Mouse (Mus musculus): Measurements from ENCODE around the gene Gata5.

Gata5 gene

GRCm38 (mm10) chr2:180307680-180308079 is 26.8 kb downstream of the Gata5 start:
- DNase-seq (ENCODE audit: low read depth, low spot score): no peak

- no peak for DNase-seq (ENCODE audit: low read depth, low spot score)
Observed at GRCm38 (mm10) chr2:180306423-180307168, 27.9 kb downstream of the Gata5 start.

GRCm38 (mm10) chr2:180306009-180306408 is 28.5 kb downstream of the Gata5 start:
- DNase-seq (ENCODE audit: low read depth, low spot score): no peak

DNA sequence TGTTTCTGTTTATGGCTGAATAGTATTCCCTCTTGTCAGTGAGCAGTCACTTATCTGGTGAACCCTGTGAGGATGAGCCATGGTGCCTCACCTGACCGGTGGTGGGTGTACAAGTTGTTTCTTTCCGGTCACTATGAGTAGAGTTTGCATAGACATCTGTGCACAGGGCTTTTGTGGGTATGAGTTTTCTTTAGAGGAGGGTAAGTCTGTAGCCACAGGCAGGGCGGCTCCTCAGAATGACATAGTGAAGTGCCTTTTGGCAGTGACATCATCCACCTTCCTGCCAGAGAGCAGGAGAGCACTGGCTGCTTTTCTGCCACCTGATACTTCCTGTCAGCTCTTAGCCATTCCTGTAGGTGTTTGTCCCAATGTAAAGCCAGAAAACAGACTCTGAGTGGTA is 29.0 kb downstream of the Gata5 start:
- DNase-seq (ENCODE audit: low read depth, low spot score): no peak

DNA sequence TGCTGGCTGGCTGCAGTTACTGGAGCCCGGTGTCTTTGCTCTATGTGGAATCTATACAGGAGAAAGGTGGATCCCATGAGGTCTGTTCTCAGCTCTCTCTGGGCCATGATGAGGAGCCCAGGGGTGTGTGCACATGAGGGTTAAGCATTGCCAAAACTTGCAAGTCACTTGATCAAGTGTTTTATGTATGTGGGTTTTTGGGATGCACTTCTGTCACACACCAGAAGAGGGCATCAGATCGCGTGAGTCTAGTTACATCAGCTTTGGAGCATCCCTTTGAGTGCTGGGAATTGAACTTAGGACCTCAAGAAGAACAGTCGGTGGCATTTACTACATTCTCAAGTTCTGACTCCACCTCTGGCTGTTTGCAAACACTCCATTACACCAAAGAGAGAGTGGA is 29.9 kb downstream of the Gata5 start:
- DNase-seq (ENCODE audit: low read depth, low spot score): no peak

DNA sequence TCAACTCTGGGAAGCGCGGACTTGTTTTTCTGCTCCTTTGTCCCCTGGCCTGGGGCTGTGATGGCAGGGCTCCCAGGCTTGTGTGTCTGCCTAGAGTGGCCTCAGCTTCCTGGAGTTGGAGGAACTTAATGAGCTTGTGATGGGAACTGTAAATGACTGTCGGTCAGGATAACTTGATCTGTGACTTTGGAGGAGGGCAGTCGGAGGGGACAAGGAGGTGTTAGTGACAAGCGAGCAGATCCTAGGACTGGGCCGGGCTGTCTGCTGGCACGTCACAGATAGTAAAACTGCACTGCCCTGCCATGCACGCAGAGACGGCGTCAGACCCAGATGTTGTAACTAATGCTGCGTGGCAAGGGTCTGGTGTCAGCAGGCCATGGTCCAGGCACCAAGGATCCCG is 31.0 kb downstream of the Gata5 start:
- no peak for DNase-seq (ENCODE audit: low read depth, low spot score)

DNA sequence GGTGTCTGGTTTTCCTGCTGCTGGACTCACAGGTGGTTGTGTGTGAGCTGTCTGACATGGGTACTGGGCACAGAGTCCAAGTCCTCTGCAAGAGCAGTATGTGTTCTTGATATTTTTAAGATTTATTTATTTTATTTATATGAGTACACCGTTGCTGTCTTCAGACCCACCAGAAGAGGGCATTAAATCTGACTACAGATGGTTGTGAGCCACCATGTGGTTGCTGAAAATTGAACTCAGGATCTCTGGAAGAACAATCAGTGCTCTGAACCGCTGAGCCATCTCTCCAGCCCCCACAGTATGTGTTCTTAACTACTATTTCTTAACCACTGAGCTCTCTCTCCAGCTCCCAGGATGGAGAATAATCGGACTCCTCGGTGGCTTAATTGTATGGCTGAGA is 32.3 kb downstream of the Gata5 start:
- DNase-seq (ENCODE audit: low read depth, low spot score): no peak

DNA sequence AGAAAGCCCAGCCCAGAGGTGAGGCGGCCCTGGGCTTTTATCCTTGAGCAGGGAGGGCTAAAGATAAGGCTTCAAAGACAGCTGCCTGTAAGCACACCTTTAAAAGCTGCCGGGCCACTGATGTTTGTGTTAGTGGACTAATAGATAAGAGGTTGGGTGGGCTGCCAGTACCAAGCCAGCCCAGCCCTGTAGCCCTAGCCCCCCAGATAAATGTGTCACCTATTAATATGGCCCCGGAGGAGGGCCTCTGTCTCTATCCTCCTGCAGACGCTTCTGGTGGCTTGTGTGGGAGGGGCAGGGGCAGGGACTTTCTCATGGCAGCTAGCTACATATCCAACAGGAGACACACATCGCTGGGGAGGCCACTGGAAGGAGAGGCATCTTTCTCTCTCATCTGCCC is 33.7 kb downstream of the Gata5 start:
- DNase-seq (ENCODE audit: low read depth, low spot score): no peak

DNA sequence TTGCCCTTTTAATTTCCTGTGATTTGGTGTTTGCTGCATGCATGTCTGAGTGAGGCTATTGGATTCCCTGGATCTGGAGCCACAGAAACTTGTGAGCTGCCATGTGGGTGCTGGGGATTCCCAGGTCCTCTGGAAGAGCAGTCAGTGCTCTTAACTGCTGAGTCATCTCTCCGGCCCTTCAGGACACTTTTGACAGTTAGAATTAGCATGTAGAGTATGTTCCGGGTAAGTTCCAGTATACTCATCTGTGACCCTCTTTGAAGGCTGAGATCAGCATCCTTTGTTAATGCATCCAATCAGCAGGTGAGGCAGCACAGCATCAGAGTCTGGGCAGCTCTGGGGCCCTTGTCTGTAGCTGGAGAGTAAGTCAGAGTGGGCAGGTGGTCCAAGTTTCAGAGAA is 34.2 kb downstream of the Gata5 start:
- DNase-seq (ENCODE audit: low read depth, low spot score): no peak

DNA sequence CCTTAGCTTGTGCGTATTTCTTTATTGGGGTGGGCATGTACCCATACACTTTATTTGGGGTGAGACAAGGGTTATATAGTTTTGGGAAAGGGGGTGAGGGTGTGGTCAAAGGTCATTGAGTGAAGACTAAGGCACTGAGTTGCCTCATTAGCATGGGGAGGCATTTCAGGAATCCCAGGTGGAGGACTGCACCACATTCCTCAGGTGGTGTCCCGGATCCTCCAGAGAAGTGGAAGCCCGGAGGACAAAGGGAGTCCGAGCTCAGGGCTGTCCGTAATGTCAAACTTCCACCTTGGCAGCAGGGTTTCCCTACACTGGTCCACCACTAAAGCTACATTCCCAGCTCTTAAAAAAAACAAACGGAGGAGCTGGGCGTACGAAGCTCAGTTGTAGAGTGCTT is 41.6 kb downstream of the Gata5 start:
- DNase-seq (ENCODE audit: low read depth, low spot score): no peak

DNA sequence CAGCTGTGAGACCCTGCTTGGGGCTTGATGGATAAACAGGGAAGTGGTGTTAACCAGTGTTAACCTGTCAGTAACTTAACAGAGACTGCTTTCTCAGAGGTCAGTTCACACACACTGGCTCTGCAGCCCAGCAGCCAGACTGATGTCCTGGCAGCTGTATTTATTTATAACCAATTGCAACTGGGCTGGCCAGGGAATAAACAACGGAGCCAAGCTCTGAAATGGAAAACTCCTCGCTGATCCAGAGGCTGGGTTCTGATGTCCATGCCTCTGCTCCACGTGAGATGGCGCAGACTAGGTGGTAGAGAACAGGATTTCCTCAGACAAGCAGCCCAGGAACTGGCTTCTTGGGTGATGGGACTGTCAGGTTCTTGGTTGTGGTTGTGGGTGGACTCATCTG is 42.5 kb downstream of the Gata5 start:
- DNase-seq (ENCODE audit: low read depth, low spot score): no peak

DNA sequence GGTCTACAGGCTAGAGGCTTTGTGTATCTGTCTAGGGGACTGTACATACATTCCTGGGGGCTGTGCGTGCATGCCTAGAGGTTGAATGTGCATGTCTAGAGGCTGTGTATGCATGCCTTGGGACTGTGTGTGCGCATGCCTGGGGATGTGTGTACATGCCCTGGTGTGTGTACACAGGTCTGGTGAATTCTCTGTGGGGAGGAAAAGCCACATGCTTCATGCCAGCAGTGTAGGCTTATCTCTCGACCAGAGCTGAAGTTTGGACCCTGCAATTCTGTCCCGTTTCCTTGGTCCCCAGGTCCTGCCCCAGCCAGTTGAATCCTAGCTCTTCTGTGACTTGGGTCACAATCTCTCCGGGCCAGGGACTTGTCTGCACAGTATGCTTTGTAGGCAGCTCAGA is 42.9 kb downstream of the Gata5 start:
- no peak for DNase-seq (ENCODE audit: low read depth, low spot score)

DNA sequence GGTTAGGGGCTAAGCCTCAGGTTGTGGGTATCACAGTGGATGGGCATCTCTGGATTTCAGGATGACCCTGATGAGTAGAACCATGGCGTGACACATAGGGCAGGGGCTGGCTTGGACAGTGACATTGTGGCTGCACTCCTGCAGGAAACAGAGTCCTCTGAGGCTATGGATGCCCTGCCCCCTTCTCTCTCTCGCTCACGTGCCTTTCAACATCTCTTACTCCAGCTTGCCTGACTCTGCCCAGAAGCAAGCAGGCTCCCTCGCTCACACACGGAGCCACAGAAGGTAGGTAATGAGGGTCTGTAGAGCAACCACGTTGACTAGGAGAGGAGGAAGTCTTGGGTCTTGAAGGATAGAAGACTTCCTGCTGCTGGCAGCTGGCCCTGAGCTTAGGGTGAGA is 44.0 kb downstream of the Gata5 start:
- DNase-seq (ENCODE audit: low read depth, low spot score): no peak

DNA sequence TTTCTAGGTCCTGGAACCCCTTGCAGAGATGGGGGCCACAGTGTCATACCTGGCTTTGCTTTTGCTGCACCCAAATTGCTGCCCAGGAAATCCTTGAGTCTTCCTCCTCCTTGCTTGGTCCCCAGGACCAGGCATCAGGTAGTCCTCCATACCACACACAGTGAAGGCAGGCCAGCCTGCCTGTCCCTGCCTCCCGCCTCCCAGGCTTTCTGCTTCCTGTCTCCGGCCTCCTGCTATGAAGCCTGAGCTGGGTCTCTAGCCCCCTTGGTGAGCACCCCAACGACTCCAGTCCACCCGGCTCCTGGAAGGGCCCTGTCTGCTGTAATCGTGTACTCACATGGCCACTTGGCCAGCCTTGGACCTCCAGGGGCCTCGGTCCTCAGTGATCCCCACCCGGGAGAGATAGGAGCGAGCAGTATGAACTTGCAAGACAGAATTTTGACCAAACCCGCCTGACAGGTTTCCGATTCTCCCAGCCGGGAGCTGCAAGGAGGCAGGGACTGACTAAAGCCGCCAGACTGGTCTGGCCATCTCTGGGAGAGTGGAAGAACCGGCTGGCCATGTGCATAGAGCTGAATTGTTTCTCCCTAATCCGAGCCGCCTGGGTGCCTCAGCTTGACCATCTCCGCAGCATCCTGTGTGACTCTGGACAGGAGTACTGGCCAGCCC is 44.9 kb downstream of the Gata5 start, which contains the start of gene Rbbp8nl:
Rbbp8nl (minus strand) TSS at position 440 of the 669 bp plus-strand sequence.
- peak; percentile 29 for DNase-seq (ENCODE audit: low read depth, low spot score)

- DNase-seq (ENCODE audit: low read depth, low spot score): peak; percentile 21
Observed at GRCm38 (mm10) chr2:180288966-180289365, 45.5 kb downstream of the Gata5 start.

DNA sequence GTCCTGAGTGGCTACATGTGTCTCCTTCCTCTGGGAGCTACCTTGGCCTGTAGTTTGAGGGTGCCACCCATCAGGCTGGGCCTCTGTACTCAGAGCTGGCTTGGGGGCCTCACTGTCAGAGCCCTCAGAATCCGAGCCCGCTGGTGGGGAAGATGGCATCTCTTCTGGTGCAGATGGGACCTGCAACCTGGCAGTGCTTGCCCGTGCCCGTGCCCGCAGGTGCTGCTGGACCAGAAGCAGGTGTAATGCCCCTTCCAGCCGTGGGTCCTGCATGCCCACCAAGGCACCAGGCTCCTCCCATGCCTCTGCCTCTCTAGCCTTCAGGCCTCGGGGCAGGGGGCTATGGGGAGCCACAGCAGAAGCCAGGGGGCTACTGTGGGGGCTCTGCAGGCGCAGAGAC is 55.2 kb downstream of the Gata5 start:
- no peak for DNase-seq (ENCODE audit: low read depth, low spot score)

- no peak for DNase-seq (ENCODE audit: low read depth, low spot score)
Observed at GRCm38 (mm10) chr2:180277773-180278320, 56.7 kb downstream of the Gata5 start.

DNA sequence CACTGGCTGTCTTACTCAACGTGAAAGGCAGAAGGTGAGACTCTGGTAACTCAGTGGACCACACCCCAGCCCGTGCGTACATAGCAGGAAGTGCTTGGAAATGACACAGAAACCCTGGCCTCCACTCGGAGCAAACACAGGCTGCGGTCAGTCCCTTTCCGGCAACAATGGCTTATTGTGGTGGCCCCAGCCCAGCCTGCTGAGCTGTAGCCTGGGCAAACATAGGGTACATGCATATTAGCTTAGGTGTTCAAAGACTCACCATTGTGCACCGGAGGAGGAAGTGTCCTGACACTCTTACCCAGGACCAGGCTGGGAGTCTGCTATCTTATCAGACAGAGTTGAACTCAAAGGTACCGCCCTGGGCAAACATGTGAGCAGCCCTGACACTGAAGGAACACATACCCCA is 57.6 kb downstream of the Gata5 start:
- DNase-seq (ENCODE audit: low read depth, low spot score): no peak

- DNase-seq (ENCODE audit: low read depth, low spot score): no peak
Observed at GRCm38 (mm10) chr2:180276385-180276784, 58.1 kb downstream of the Gata5 start.

DNA sequence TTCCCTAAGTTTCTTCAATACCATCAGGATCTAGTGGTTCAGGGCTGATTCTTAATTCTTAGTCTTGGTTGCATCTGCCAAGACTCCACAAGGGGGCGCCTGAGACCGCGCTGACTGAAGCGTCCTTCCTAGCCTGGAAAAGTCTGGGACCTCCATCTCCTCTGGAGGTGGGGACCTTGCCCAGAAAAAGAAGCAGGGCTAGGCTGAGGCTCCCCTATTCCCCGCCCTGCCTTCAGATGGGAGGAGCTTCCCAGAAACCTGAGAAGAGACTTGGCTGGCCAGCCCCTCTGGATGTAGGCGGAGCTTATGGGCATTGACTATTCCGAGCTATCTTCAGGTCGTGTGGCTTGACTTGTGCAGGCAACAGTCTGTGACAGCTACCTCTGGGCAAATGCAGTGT is 58.7 kb downstream of the Gata5 start:
- DNase-seq (ENCODE audit: low read depth, low spot score): peak; percentile 92

Data from mesoderm, embryonic 11.5 days (tissue).